Mouse (Mus musculus): ENCODE data around the gene Timp4. TPM values are rescaled to one million over a fixed set of nuclear protein-coding genes. Genes with fewer than 3 reads are reported as not detected.
A peak's percentile ranks its signal among the peaks of the same experiment; 100 is the strongest.
"Not testable (repeated sequence)": the region's sequence is repeated elsewhere in the genome, so short reads cannot be mapped to it uniquely, and the experiment has no call there.

Timp4 gene
- polyA plus RNA-seq, 1 experiment, result 30.4 TPM

DNA sequence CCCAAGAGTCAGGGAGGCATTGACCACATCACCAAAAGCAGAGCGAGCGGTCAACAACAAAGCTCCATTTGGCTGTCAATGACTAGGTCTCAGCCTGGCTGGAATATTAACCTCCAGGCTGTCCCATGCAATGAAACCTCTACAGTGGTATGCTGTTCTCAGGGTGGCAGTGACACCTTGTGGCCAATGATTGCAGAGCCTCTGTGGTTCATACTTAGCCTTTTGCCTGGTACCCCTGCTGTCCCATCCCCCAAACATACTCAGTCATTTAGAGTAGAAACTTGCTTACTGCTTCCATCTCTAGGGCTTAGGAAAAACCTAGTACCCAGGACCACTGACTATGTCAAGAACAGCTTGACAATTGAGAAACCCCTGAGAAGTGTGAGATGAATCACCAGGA, 15.9 kb upstream of the Timp4 start:
- TF ChIP-seq CTCF (IDR thresholded peaks at IDR 0.05; ENCODE audit: extremely low read depth, insufficient read depth, low read length), result peak; percentile 94
- TF ChIP-seq POLR2A (IDR thresholded peaks at IDR 0.05; ENCODE audit: extremely low read depth, insufficient read depth, low read length), result no peak
- Histone ChIP-seq H3K4me3 (ENCODE audit: insufficient read depth, low read length) (no peak overlapping the region), H3K4me1 (ENCODE audit: control insufficient read depth, insufficient read depth, low read length) (no peaks in the 10 kb centered on the region), H3K27ac (ENCODE audit: insufficient read depth, low read length) (no peak overlapping the region)

- Histone ChIP-seq H3K4me1 (ENCODE audit: control insufficient read depth, insufficient read depth, low read length) (no peaks in the 10 kb centered on the region), H3K27ac (ENCODE audit: insufficient read depth, low read length) (no peak overlapping the region), H3K4me3 (ENCODE audit: insufficient read depth, low read length) (no peak overlapping the region)
- TF ChIP-seq POLR2A (IDR thresholded peaks at IDR 0.05; ENCODE audit: extremely low read depth, insufficient read depth, low read length), result no peak
- no peak for TF ChIP-seq CTCF (IDR thresholded peaks at IDR 0.05; ENCODE audit: extremely low read depth, insufficient read depth, low read length)
Measured at GRCm38 (mm10) chr6:115266791-115267190, 14.8 kb upstream of the Timp4 start.

DNA sequence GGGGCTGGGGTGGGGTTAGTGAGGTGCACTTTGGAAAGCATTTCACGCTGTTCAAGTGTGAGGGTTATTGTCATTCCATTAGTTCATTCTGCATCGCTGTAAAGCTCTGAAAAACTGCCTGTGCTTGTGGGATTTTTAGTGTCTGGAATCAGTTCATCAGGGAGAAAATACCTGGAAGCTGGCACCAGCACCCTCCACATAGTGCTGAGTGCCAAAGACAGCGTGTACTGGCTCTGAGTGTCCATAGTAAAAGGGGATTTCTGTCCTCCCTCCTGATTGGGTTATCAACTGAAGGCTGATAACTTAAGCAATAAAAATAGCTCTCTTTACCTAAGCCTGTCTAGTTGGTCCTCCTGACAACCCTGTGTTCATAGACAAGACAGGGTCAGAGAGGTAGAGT, 8.5 kb upstream of the Timp4 start:
- H3K27ac ChIP-seq (ENCODE audit: insufficient read depth, low read length), result no peak overlapping the region
- peaks cover 3% of the 10 kb centered on the region; the same call in 1 of the 2 replicates for H3K4me1 ChIP-seq (ENCODE audit: control insufficient read depth, insufficient read depth, low read length)
- TF ChIP-seq POLR2A (IDR thresholded peaks at IDR 0.05; ENCODE audit: extremely low read depth, insufficient read depth, low read length) (no peak), CTCF (IDR thresholded peaks at IDR 0.05; ENCODE audit: extremely low read depth, insufficient read depth, low read length) (no peak)
- H3K4me3 ChIP-seq (ENCODE audit: insufficient read depth, low read length), result no peak overlapping the region

DNA sequence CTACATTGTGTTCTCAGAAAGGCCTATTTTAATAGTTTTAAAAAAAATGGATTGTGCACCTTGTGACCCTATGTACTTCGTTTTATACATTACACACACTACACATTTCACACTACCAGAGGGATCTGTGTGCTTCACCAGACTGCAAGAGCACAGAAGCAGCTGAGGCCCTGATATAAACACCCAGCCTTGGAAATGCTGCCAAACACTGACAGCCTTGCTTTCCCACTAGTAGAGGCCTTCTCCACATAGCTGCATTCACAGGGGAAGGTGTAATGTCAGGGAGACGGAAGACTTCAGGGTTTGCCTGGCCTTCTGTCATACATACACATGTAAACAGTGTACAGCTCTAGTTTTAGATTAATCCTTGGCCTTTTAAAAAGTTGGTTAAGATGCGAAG, 3.2 kb upstream of the Timp4 start:
- Histone ChIP-seq H3K4me1 (ENCODE audit: control insufficient read depth, insufficient read depth, low read length) (peaks cover 5% of the 10 kb centered on the region), H3K4me3 (ENCODE audit: insufficient read depth, low read length) (no peak overlapping the region), H3K27ac (ENCODE audit: insufficient read depth, low read length) (no peak overlapping the region)
- no peak for TF ChIP-seq CTCF (IDR thresholded peaks at IDR 0.05; ENCODE audit: extremely low read depth, insufficient read depth, low read length)
- TF ChIP-seq POLR2A (IDR thresholded peaks at IDR 0.05; ENCODE audit: extremely low read depth, insufficient read depth, low read length), result no peak

- Histone ChIP-seq H3K27ac (ENCODE audit: insufficient read depth, low read length) (peak overlapping the region; percentile 66), H3K4me3 (ENCODE audit: insufficient read depth, low read length) (peak overlapping the region; percentile 34; the same call in 1 of the 2 replicates), H3K4me1 (ENCODE audit: control insufficient read depth, insufficient read depth, low read length) (peaks cover 2% of the 10 kb centered on the region; the same call in 1 of the 2 replicates)
- no peak for TF ChIP-seq CTCF (IDR thresholded peaks at IDR 0.05; ENCODE audit: extremely low read depth, insufficient read depth, low read length)
- no peak for TF ChIP-seq POLR2A (IDR thresholded peaks at IDR 0.05; ENCODE audit: extremely low read depth, insufficient read depth, low read length)
Measured at GRCm38 (mm10) chr6:115251531-115251985, 447 bp downstream of the Timp4 start.

- TF ChIP-seq POLR2A (IDR thresholded peaks at IDR 0.05; ENCODE audit: extremely low read depth, insufficient read depth, low read length) (no peak), CTCF (IDR thresholded peaks at IDR 0.05; ENCODE audit: extremely low read depth, insufficient read depth, low read length) (no peak)
- Histone ChIP-seq H3K4me3 (ENCODE audit: insufficient read depth, low read length) (no peak overlapping the region), H3K27ac (ENCODE audit: insufficient read depth, low read length) (no peak overlapping the region)
Measured at GRCm38 (mm10) chr6:115245500-115246058, 6.4 kb downstream of the Timp4 start.

DNA sequence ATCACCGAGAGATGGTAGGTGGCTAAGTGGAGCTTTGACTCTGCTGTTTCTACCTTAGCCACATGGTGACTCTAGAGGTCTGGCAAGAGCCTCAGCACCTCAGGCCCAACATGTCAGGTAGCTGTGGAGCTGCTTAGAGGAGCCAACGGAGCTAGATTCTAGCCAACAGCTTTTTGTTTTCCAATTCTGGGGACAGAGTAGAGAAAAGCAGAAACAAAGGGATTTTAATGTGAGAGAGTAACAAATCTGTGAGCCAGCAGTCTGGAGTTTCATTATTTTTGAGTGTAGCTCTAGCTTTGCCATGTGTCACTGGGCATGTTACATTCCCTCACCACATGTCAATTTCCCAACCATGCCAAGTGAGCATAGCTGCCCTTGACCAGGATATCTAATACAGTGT, 7.8 kb downstream of the Timp4 start:
- Histone ChIP-seq H3K4me1 (ENCODE audit: control insufficient read depth, insufficient read depth, low read length) (peaks cover 3% of the 10 kb centered on the region; the same call in 1 of the 2 replicates), H3K4me3 (ENCODE audit: insufficient read depth, low read length) (no peak overlapping the region), H3K27ac (ENCODE audit: insufficient read depth, low read length) (no peak overlapping the region)
- TF ChIP-seq POLR2A (IDR thresholded peaks at IDR 0.05; ENCODE audit: extremely low read depth, insufficient read depth, low read length), result no peak
- no peak for TF ChIP-seq CTCF (IDR thresholded peaks at IDR 0.05; ENCODE audit: extremely low read depth, insufficient read depth, low read length)

More at GRCm38 (mm10) chr6:115245500-115246058, 6.4 kb downstream of the Timp4 start:
- peaks cover 3% of the 10 kb centered on the region; the same call in 1 of the 2 replicates for H3K4me1 ChIP-seq (ENCODE audit: control insufficient read depth, insufficient read depth, low read length)

DNA sequence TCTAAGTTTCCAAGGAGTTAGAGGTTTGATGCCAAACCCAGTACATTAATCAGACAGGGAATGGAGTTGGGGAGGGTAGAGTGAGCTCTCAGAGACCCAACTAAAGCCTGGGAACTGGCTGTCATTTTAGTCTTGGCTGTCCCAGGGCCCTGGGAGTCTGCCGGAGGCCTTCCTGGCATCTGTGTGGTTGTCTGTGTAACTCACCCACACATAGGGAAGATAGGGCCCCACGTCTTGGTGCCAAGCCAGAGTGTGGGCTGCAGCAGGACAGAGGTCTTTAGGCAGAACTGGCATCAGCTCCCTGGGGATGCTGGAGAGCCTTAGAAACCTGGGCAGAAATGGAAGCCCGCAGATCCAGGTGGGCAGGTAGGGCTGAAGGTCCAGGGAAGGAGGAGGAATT, 10.1 kb downstream of the Timp4 start:
- H3K4me3 ChIP-seq (ENCODE audit: insufficient read depth, low read length), result no peak overlapping the region
- TF ChIP-seq POLR2A (IDR thresholded peaks at IDR 0.05; ENCODE audit: extremely low read depth, insufficient read depth, low read length) (no peak), CTCF (IDR thresholded peaks at IDR 0.05; ENCODE audit: extremely low read depth, insufficient read depth, low read length) (no peak)
- peaks cover 8% of the 10 kb centered on the region for H3K4me1 ChIP-seq (ENCODE audit: control insufficient read depth, insufficient read depth, low read length)
- H3K27ac ChIP-seq (ENCODE audit: insufficient read depth, low read length), result no peak overlapping the region

DNA sequence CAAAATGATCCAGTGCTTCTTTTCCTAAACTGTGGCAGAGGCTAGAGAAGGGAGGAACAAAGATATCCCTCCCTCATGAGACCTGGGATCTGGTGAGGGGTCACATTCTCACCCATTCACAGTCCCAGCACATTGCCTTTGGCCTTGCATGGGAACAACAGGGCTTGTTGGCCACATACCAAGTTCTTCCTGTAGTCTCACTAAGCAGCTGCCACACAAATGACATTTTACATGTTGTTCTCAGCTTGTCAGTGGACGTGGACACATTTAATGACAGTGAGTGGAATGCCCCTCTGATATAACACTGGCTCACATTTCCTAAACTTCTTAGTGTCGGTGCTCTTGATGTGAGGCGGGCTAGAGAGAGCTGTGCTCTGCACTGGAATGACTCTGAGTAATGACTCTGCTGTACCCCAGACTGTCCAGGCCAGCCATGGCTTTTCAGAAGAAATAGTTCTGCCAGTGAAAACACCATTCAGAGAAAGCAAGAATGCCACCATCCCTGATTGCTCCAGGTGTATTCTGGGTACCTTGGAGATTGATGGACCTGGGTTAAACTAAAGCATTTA, 10.8 kb downstream of the Timp4 start:
- peaks cover 8% of the 10 kb centered on the region for H3K4me1 ChIP-seq (ENCODE audit: control insufficient read depth, insufficient read depth, low read length)
- TF ChIP-seq POLR2A (IDR thresholded peaks at IDR 0.05; ENCODE audit: extremely low read depth, insufficient read depth, low read length) (no peak), CTCF (IDR thresholded peaks at IDR 0.05; ENCODE audit: extremely low read depth, insufficient read depth, low read length) (no peak)
- H3K4me3 ChIP-seq (ENCODE audit: insufficient read depth, low read length), result no peak overlapping the region
- H3K27ac ChIP-seq (ENCODE audit: insufficient read depth, low read length), result no peak overlapping the region

- not testable (repeated sequence) for H3K4me1 ChIP-seq (ENCODE audit: control insufficient read depth, insufficient read depth, low read length); H3K27ac ChIP-seq (ENCODE audit: insufficient read depth, low read length); H3K4me3 ChIP-seq (ENCODE audit: insufficient read depth, low read length)
Measured at GRCm38 (mm10) chr6:115240431-115240830, 11.6 kb downstream of the Timp4 start.
